Mouse (Mus musculus): Measurements from ENCODE around the gene Top1.

DNA sequence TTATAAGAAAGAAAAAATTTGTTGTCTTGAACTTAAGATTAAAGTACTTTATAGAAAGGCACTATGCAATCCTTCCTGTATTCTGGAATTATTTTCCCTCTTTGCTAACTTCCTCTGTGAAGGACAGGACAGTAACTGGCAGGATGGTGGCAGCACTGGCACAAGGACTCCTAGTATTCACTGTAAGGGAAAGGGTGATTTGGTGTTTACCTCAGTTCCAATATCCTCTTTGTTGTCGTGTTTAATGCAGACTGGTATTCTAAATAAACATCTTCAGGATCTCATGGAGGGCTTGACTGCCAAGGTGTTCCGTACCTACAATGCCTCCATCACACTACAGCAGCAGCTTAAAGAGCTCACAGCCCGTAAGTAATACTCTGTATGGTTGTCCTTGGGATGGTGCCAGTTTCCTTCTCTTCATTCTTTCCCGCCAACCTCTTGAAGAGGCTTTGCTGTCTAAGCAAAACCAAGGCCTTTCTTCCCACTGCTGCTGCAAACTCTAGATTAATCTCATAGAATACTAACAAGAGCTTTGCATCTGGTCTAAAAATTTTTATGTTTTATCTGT, 69.9 kb downstream of the Top1 start:
- TF ChIP-seq CTCF (IDR thresholded peaks at IDR 0.05; ENCODE audit: low read depth, low read length) (no peak), POLR2A (IDR thresholded peaks at IDR 0.05; ENCODE audit: extremely low read depth, insufficient read depth, low read length) (no peak)

Data from liver, adult 2 months (tissue).